Comparison of ENCODE assay signal across 27 mouse cellular contexts in genomic region chr4:123383173-123383572, GRCm38 (mm10). TPM values are rescaled to one million over a fixed set of nuclear protein-coding genes. Genes with fewer than 3 reads are reported as not detected.
DNase-seq lines count a peak whose midpoint lies in the region; ATAC-seq and TF ChIP-seq lines count a peak whose summit lies in the region.
"Had no signal": no experiment of that assay in that cellular context is flagged by ENCODE, and none has a peak within 500 bp of the region (broad histone marks: within the 10 kb centered on the region; RNA-seq: fewer than 3 reads in every experiment).

No protein-coding gene starts in this region.

- no peaks in the 10 kb centered on the region for H3K4me1 ChIP-seq in lung, postnatal 0 days (ENCODE audit: insufficient read depth, low read depth, low read length)
- H3K4me1 ChIP-seq: heart, embryonic 10.5 days; limb, embryonic 12.5 days; liver, embryonic 13.5 days; midbrain, embryonic 10.5 days; neural tube, embryonic 12.5 days had no signal

- H3K9ac ChIP-seq in lung, postnatal 0 days (replicated peaks; ENCODE audit: low read depth): no peak overlapping the region
- H3K9ac ChIP-seq: forebrain, embryonic 13.5 days; limb, embryonic 12.5 days; liver, embryonic 13.5 days; lung, embryonic 14.5 days; neural tube, embryonic 12.5 days had no signal

- H3K36me3 ChIP-seq in lung, postnatal 0 days (ENCODE audit: insufficient read depth, low read length): peaks cover 62% of the 10 kb centered on the region

- H3K27me3 ChIP-seq in lung, postnatal 0 days (replicated peaks; ENCODE audit: insufficient read depth, low read length): no peaks in the 10 kb centered on the region
- H3K27me3 ChIP-seq: forebrain, embryonic 13.5 days; limb, embryonic 12.5 days; liver, embryonic 13.5 days; neural tube, embryonic 12.5 days had no signal

- peak; percentile 72 for DNase-seq in left cerebral cortex, adult 11 months (ENCODE audit: low spot score)
- DNase-seq in left cerebral cortex, postnatal 4 days: no peak
- peak; percentile 76 to 85 for DNase-seq in frontal cortex, adult 2 months (ENCODE audit: extremely low spot score in 1 of 2, low spot score in 1 of 2)
- DNase-seq in layer of hippocampus, adult 2 months (ENCODE audit: low spot score in 2 of 2): peak; percentile 39 to 82
- peak; percentile 76 to 88 for DNase-seq in left cerebral cortex, adult 9 months (ENCODE audit: low spot score in 2 of 2)
- DNase-seq in lung, postnatal 0 days (ENCODE audit: low spot score): no peak
- DNase-seq in lung, postnatal 4 days: no peak
- DNase-seq in natural killer cell, adult 2 months (ENCODE audit: low spot score in 2 of 2): no peak
- DNase-seq: cerebellum, adult 2 months; kidney, postnatal 36 days; liver, embryonic 13.5 days; lung, embryonic 14.5 days; thymus, postnatal 36 days had no signal

- no peak for TF ChIP-seq CTCF in layer of hippocampus, adult 2 months (conservative IDR thresholded peaks at IDR 0.05)
- TF ChIP-seq CTCF in lung, postnatal 0 days (IDR thresholded peaks at IDR 0.05): no peak

- WGBS in lung, postnatal 0 days: 92% methylated on average over 7 of the region's 7 CpGs

- no peaks in the 10 kb centered on the region for H3K9me3 ChIP-seq in lung, postnatal 0 days (ENCODE audit: low read length)
- H3K9me3 ChIP-seq: forebrain, embryonic 13.5 days; heart, embryonic 10.5 days; limb, embryonic 12.5 days; liver, embryonic 13.5 days; midbrain, embryonic 10.5 days; neural tube, embryonic 12.5 days had no signal

- no peak overlapping the region for H3K4me3 ChIP-seq in layer of hippocampus, adult 2 months
- H3K4me3 ChIP-seq in lung, postnatal 0 days (ENCODE audit: low read depth, low read length): no peak overlapping the region
- H3K4me3 ChIP-seq: forebrain, embryonic 13.5 days; heart, embryonic 10.5 days; limb, embryonic 12.5 days; liver, embryonic 13.5 days; midbrain, embryonic 10.5 days; neural tube, embryonic 12.5 days had no signal

- intact Hi-C loops in left cerebral cortex, postnatal 4 days (cut with DNase I): no loop called here

- ATAC-seq in lung, postnatal 0 days: no peak
- ATAC-seq: forebrain, embryonic 13.5 days; inflammation-experienced regulatory T-cells, adult 6 months had no signal

- H3K4me2 ChIP-seq in lung, postnatal 0 days (replicated peaks; ENCODE audit: low read depth, low read length): no peak overlapping the region
- H3K4me2 ChIP-seq: forebrain, embryonic 13.5 days; limb, embryonic 12.5 days; liver, embryonic 13.5 days; lung, embryonic 14.5 days; neural tube, embryonic 12.5 days had no signal

- no peak for TF ChIP-seq EP300 in lung, postnatal 0 days (IDR thresholded peaks at IDR 0.05)

- peak overlapping the region; percentile 15; the same call in 1 of the 2 replicates for H3K27ac ChIP-seq in layer of hippocampus, adult 2 months
- H3K27ac ChIP-seq in lung, postnatal 0 days (ENCODE audit: low read length): no peak overlapping the region
- H3K27ac ChIP-seq: forebrain, embryonic 13.5 days; heart, embryonic 10.5 days; limb, embryonic 12.5 days; liver, embryonic 13.5 days; macrophage; midbrain, embryonic 10.5 days; neural tube, embryonic 12.5 days had no signal

RNA-seq across cellular contexts. Expression of gene Bmp8a, which starts 40.1 kb away (rescaled TPM):
- total RNA-seq in left cerebral cortex, postnatal 4 days (2021): under 1 TPM in 1 of 2 experiments, not detected in 1; 0.20 TPM
- 0.14 and 0.17 TPM in 2 replicates for polyA plus RNA-seq in frontal cortex, adult 2 months (2012; rRNA removed)
- total RNA-seq in layer of hippocampus, adult 2 months (2021): under 1 TPM in 1 of 2 experiments, not detected in 1; 0.15 TPM
- 0.44 and 0.61 TPM in 2 replicates for polyA plus RNA-seq in lung, postnatal 0 days (2015; fragmentation: Nextera tagmentation; extraction: Ambion mirVana)
- total RNA-seq: adrenal gland, adult 18-20 months; adrenal gland, postnatal 4 days; gastrocnemius, postnatal 4 days had no signal
- polyA plus RNA-seq: forebrain, embryonic 13.5 days; heart, postnatal 0 days; inflammation-experienced regulatory T-cells, adult 6 months; macrophage had no signal

RNA-seq across cellular contexts. Expression of gene Oxct2a, which starts 59.7 kb away (rescaled TPM):
- total RNA-seq in left cerebral cortex, postnatal 4 days (2021): under 1 TPM in 1 of 2 experiments, not detected in 1; 0.22 TPM
- polyA plus RNA-seq in frontal cortex, adult 2 months (2012; rRNA removed): 0.06 TPM in 1 of 2 replicates, not detected in the other
- not detected for total RNA-seq in layer of hippocampus, adult 2 months (2021)
- polyA plus RNA-seq in lung, postnatal 0 days (2015; fragmentation: Nextera tagmentation; extraction: Ambion mirVana): not detected in 2 replicates
- total RNA-seq: adrenal gland, adult 18-20 months; adrenal gland, postnatal 4 days; gastrocnemius, postnatal 4 days had no signal
- polyA plus RNA-seq: cerebellum, adult 2 months; embryonic facial prominence, embryonic 11.5 days; forebrain, embryonic 13.5 days; heart, embryonic 10.5 days; heart, postnatal 0 days; hindbrain, embryonic 11.5 days; inflammation-experienced regulatory T-cells, adult 6 months; kidney, embryonic 14.5 days; limb, embryonic 12.5 days; lung, embryonic 14.5 days; macrophage; midbrain, embryonic 10.5 days; neural tube, embryonic 12.5 days had no signal

Comparison
In these comparisons a context has a peak if more than half of its experiments do, and no peak if none do; other contexts are left out.
1. DNase-seq: peak in left cerebral cortex, adult 11 months (single experiment), frontal cortex, adult 2 months (2 of 2), layer of hippocampus, adult 2 months (2 of 2) and left cerebral cortex, adult 9 months (2 of 2); none in left cerebral cortex, postnatal 4 days (single experiment), lung, postnatal 0 days (single experiment), lung, postnatal 4 days (0 of 2) and natural killer cell, adult 2 months (0 of 2).